Mouse (Mus musculus) heart, postnatal 10 days (tissue): Measurements from ENCODE around the gene Phf13. TPM values are rescaled to one million over a fixed set of nuclear protein-coding genes. Genes with fewer than 3 reads are reported as not detected.
A peak's percentile ranks its signal among the peaks of the same experiment; 100 is the strongest.

Experiments
- DNase-seq, 2 experiments: peaks; one replicate each; pipeline ENCODE4 v3.0.0; 2021
- intact Hi-C: fragments of 180-260 bp; cut with DNase I; formaldehyde crosslinking; loops from one replicate; pipeline ENCODE4 v1.15.1; 2025
- total RNA-seq, 2 experiments: library from RNA; stranded (reverse); gene quantifications; 2 replicates each; pipeline ENCODE4 v1.2.3; 2021

The Phf13 gene
- total RNA-seq, 2 experiments from 2014 or later, result 8.5 to 11.3 TPM

- DNase-seq, result peak; percentile 44 to 50
- intact Hi-C loops, result no loop called here
Measured at GRCm38 (mm10) chr4:151994228-151995171, 1.6 kb downstream of the Phf13 start.

GRCm38 (mm10) chr4:151993035-151993434 lies 3.0 kb downstream of the Phf13 start:
- intact Hi-C loops, result no loop called here
- no peak for DNase-seq

DNA sequence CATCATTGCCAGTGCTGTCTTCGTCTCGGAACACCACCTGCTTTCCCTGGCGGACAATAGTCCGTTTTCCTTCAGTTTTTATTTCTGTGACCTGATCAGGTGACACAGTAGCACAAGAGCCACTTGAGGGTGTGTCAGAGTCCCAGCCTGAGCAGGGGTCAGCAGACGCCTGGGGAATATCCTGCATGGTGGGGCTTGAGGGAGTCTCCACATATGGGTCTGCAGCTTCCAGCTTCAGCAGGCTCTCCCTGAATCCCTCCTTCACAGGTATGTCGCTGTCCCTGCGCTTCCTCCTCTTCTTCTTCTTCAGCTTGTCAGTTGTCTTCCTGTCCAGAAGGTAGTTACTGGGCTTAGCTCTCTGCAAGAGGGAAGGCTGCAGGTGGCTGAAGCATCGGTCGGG lies 4.0 kb downstream of the Phf13 start:
- intact Hi-C loops, result no loop called here

DNA sequence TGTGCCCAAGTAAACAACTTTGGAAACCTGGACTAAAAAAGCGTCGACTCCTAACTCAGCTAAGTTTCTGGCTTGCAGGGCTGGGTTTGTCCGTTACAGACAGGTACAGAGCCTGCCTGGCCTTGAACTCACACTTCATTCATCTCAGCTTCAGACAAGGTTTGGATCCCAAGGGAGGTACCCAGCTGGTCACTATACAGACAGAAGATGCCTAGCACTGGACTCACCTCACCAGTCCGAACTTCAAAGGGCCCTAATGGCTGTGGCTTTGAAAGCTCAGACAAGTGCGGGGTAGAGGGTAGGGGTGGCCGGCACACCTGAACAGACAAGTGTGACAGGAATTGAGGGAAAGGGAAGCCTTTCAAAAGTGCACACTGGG lies 7.0 kb downstream of the Phf13 start:
- intact Hi-C loops, result no loop called here
- no peak for DNase-seq

More for the DNA sequence above, 4.0 kb downstream of the Phf13 start:
- DNase-seq, result no peak

DNA sequence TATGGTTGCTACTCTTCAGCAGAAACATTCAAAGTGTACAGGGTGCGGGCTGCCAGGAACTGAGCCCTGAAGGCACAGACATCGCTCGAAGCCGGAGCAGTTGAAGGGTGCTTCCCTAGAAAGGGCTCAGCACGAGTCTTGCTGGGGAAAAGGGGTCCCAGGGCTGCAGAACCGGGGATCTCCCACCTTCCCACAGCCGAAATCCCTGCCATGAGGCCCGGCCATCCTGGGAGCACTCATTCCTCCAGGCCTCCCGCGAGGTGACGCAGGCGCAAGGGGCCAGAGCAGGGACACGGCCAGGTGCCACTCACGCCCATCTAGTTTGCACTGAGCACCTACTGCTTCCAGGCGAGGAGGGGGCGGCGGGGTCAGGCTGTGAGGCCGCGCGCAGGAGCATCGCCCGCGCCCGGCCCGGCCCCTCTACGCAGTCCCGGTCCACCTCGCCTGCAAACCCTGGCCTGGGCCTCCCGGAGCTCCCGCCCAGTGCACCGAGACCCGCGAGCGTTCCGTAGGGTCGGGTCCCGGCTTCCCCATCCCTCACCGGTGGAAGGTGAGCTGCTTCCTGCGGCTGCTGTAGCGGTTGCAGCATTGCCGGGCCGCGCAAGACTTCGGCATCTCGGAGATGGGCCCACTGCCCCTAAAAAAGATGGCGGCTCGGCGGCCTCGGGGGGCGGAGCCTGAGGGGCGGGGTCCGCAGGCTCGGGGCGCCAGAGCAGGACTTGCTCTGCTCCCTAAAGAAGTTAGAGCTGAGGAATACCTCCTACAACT lies 7.5 kb downstream of the Phf13 start, which contains the start of gene Thap3:
Gene Thap3, minus strand, starts transcription at position 656 of the 768 bp plus-strand sequence.
- intact Hi-C loops, result no loop called here
- DNase-seq, result peak; percentile 87 to 88

DNA sequence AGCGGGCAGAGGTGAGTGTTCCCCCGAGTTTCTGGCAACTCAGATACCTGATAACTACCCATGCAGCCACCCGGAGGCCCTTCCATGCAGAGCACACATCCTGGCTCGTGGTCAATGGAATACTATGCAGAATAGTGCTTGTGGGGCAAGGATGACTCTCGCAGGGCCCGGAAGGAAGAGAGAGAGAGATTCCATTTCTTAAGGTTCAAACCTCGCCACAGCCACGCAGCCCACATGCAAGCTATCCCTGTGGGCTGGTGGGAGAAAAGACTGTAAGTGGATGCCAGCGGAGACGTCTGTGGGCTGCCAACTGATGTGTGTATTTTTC lies 8.1 kb downstream of the Phf13 start:
- DNase-seq, result no peak
- intact Hi-C loops, result no loop called here

DNA sequence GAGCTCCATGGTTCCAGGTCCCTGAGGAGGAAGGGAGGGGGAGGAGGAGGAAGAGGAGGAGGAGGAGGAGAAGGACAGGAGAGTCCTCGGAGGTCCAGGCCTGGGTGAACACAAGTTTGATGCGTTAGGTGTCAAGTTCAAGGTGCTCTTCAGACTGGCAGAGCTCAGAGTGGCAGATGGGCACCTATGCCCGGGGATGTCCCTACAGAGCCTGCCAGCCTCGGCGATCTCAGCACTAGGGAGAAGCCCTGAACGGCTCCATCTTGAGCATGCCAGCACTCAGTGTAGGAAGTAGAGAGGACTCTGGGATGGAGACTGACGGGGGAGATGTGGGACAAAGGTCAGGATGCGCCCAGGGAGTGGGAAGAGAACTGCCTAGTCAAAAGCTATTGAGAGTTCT lies 9.4 kb downstream of the Phf13 start:
- DNase-seq, result peak in 1 of 2 experiments; percentile 7
- intact Hi-C loops, result no loop called here

GRCm38 (mm10) chr4:151985886-151986285 lies 10.2 kb downstream of the Phf13 start:
- intact Hi-C loops, result no loop called here
- DNase-seq, result no peak

DNA sequence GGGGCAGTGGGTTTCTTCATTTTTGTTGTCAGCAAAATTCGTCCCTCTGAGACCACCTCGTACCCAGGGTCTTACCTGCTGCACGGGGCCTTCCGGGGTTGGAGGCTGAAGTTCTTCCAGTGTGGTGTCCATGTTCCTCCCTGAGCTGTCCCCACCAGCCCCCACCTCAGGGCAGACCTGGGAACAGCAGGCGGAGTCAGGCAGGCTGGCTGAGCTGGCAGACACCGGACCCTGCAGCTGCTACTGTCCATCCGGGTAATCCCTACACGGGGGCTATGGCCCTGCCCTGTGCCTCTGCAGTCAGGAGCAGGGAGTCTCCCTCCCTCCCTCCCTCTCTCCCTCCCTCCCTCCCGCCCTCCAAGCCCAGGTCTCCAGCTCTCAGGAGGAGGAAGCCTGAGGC lies 12.5 kb downstream of the Phf13 start:
- intact Hi-C loops, result no loop called here
- peak in 1 of 2 experiments; percentile 15 for DNase-seq

DNA sequence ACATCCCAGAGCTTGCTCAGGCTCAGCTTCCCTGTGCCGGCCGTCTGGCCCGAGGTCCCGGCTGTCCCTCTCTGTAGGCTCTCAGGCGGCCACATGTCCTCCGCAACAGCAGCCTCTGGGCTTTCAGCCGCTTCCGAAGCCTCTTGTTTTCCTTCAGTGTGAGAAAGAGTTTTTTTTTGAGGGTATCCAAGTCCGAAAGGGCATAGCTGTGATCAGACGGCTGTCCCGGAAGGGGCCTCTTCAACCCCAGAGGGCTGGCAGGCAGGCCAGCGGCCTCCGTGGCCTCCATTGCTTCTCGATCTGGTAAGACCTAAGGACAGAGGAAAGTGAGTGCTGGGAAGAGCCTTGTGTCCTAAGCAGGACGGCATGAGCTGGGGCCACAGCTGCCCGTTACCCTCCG lies 13.0 kb downstream of the Phf13 start:
- intact Hi-C loops, result no loop called here
- peak in 1 of 2 experiments; percentile 3 for DNase-seq

GRCm38 (mm10) chr4:151981363-151981762 lies 14.7 kb downstream of the Phf13 start:
- intact Hi-C loops, result loop anchor here (1.0 to 2.0 kb wide), 2 partner anchors 55 to 115 kb away; no protein-coding TSS in a partner anchor
- DNase-seq, result peak; percentile 86 to 88

DNA sequence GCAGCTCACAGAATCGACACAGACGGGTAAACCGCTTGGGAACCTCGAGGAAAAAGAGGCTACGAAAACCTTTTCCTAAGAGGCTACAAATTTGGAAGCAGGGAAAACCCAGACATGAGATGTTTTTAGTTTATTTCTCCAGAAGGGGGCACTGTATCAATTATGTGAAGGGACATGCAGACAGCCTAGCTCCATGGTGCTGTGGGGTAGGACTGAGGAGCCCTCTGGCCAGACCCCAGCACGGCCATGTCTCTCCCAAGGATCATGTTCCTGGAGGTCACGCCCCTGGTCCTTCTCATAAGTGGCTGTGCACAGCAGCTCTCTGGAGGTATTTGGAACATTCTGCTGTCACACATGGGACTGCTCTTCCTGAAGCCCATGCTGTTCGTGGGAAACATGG lies 15.4 kb downstream of the Phf13 start:
- DNase-seq, result no peak
- intact Hi-C loops, result loop anchor here (1.0 to 2.0 kb wide), 2 partner anchors 56 to 116 kb away; no protein-coding TSS in a partner anchor

GRCm38 (mm10) chr4:151977748-151978147 lies 18.3 kb downstream of the Phf13 start:
- intact Hi-C loops, result no loop called here
- peak; percentile 87 to 94 for DNase-seq

- intact Hi-C loops, result no loop called here
- peak in 1 of 2 experiments; percentile 56 for DNase-seq
Measured at GRCm38 (mm10) chr4:151975441-151975840, 20.6 kb downstream of the Phf13 start.

- peak in 1 of 2 experiments; percentile 71 for DNase-seq
- intact Hi-C loops, result no loop called here
Measured at GRCm38 (mm10) chr4:151972221-151972967, 23.7 kb downstream of the Phf13 start.

DNA sequence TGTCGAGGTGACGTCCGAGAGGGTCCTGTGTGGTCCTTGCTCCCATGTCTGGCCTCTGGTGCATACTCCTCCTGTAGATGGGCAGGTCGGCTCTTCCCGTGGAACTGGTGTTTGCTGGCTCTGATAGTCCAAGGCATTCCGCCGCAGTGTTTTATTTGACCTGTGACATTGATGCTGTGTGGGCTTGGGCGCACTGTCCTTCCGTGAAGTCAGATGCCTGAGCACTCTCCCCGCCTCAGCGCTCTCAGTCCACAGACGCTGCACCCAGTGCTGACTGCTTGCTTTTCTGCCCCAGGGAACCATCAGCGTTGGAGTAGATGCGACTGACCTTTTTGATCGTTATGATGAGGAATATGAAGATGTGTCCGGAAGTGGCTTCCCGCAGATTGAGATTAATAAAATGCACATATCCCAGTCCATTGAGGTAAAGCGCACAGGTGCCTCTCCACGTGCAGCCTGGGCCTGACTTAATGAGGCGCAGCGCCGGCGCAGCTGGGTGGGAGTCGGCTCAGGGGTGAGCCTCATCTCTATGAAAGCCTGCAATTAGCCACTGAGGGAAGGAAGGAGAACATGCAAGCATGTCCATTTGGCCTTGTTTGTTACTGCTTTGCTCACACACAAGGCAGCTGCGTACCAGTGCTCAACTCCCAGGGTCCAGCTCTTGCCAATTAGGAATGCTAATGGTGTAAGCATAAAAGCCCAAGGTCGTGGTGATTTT lies 27.7 kb downstream of the Phf13 start:
- intact Hi-C loops, result no loop called here
- no peak for DNase-seq

DNA sequence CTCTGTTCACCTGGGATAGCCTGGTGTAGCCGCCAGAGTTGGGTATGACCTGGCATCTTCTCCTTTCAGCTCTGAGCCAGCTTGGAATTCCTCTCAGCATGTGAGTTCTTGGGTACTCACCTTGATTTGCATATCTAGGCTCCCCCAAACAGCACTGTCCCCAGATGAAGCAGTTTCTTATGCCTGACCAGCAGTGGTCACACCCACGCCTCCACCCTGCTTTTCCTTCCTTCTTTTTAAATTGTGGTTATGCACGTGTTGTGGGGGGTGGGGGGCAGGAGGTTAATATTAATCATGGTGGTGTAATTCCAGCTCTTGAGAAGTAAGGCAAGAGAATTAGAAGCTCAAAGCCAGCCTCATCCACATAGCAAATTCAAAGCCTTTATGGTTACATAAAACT lies 33.2 kb downstream of the Phf13 start:
- intact Hi-C loops, result no loop called here
- DNase-seq, result no peak

DNA sequence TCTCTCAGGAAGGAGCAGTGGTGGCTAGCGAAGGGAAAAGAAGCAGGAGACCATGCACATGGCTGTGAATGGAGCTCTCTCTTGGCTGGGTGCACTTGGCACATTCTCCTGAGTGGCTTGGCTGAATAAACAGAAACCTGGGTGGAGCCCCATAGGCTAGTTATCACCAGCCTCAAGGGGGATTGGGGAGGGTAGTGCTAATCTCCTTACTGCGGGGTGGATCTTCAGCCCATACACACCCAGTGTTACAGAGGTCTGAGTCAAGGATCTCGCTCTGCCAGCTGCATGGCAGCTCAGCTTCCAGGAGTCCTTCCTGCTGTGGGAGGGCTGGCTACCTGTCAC lies 35.6 kb downstream of the Phf13 start:
- DNase-seq, result peak; percentile 38 to 43
- intact Hi-C loops, result no loop called here

DNA sequence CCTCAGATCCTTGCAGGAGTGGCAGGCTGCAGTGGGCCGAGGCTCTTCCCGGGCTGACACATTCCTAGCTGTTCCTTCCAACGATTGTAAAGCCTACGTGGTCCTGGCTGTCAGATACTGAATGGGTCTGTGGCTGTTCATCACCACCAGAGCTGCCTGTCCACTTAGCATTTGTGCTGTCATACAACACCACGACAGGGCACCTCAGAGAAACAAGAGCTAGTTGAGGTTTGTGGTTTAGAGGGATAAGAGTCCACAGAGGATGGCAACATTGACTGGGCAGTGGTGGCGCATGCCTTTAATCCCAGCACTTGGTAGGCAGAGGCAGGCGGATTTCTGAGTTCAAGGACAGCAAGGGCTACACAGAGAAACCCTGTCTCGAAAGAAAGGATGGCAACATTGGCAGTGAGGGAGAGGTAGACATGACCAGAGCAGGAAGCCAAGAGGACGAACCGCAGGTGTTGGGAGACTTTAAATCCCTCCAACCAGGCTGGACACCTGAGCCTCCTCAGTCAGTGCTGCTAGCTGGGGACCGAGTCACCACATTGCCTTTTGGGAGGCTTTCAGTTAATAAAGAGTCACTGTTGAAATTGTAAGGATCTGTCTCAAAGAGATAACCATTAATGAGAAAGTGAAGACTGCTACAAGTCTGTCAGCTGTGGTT lies 36.1 kb downstream of the Phf13 start:
- intact Hi-C loops, result no loop called here
- DNase-seq, result no peak
